Mouse (Mus musculus): ENCODE measurements around the gene Sdk2. TPM values are rescaled to one million over a fixed set of nuclear protein-coding genes. Genes with fewer than 3 reads are reported as not detected.

Sdk2 gene
- polyA plus RNA-seq, 1 experiment from 2014 or later, result 2.1 TPM

GRCm38 (mm10) chr11:113779680-113780041, 287.2 kb downstream of the Sdk2 start:
- WGBS, result 39% methylated on average over 6 of the region's 6 CpGs
- no peak for ATAC-seq
- H3K27ac ChIP-seq, result no peak overlapping the region
- H3K4me2 ChIP-seq (replicated peaks), result no peak overlapping the region
- no peak overlapping the region for H3K9ac ChIP-seq
- H3K27me3 ChIP-seq (replicated peaks), result no peaks in the 10 kb centered on the region
- no peaks in the 10 kb centered on the region for H3K36me3 ChIP-seq
- peaks cover 52% of the 10 kb centered on the region for H3K4me1 ChIP-seq (replicated peaks)
- no peaks in the 10 kb centered on the region for H3K9me3 ChIP-seq
- no peak overlapping the region for H3K4me3 ChIP-seq (replicated peaks)

- Histone ChIP-seq H3K9ac (no peak overlapping the region), H3K4me1 (replicated peaks) (peaks cover 48% of the 10 kb centered on the region), H3K4me2 (replicated peaks) (no peak overlapping the region), H3K9me3 (no peaks in the 10 kb centered on the region), H3K27ac (peak overlapping the region; percentile 28), H3K36me3 (no peaks in the 10 kb centered on the region), H3K4me3 (replicated peaks) (no peak overlapping the region), H3K27me3 (replicated peaks) (no peaks in the 10 kb centered on the region)
- 43% methylated on average over 20 of the region's 20 CpGs for WGBS
- peak; percentile 32 for ATAC-seq
Observed at GRCm38 (mm10) chr11:113778733-113779679, 287.8 kb downstream of the Sdk2 start.

GRCm38 (mm10) chr11:113777878-113778464, 288.9 kb downstream of the Sdk2 start:
- Histone ChIP-seq H3K4me3 (replicated peaks) (no peak overlapping the region), H3K4me2 (replicated peaks) (peak overlapping the region; percentile 20; the same call in 1 of the 2 replicates), H3K9ac (no peak overlapping the region), H3K4me1 (replicated peaks) (peaks cover 48% of the 10 kb centered on the region), H3K27me3 (replicated peaks) (no peaks in the 10 kb centered on the region), H3K27ac (peak overlapping the region; percentile 51; the same call in 1 of the 2 replicates), H3K9me3 (no peaks in the 10 kb centered on the region), H3K36me3 (no peaks in the 10 kb centered on the region)
- 27% methylated on average over 8 of the region's 8 CpGs for WGBS
- ATAC-seq, result peak; percentile 78

GRCm38 (mm10) chr11:113776851-113777511, 289.9 kb downstream of the Sdk2 start:
- 0 out of 2 replicates have a peak, but pooled peaks have one; percentile 1 for ATAC-seq
- H3K4me1 ChIP-seq (replicated peaks), result peaks cover 43% of the 10 kb centered on the region
- WGBS, result 69% methylated on average over 14 of the region's 14 CpGs
- no peak overlapping the region for H3K4me3 ChIP-seq (replicated peaks)
- no peaks in the 10 kb centered on the region for H3K9me3 ChIP-seq
- H3K4me2 ChIP-seq (replicated peaks), result no peak overlapping the region
- no peaks in the 10 kb centered on the region for H3K36me3 ChIP-seq
- H3K27ac ChIP-seq, result no peak overlapping the region
- H3K27me3 ChIP-seq (replicated peaks), result no peaks in the 10 kb centered on the region
- 0 out of 2 replicates have a peak overlapping the region, but pooled peaks have one; percentile 8 for H3K9ac ChIP-seq

GRCm38 (mm10) chr11:113774773-113775172, 292.1 kb downstream of the Sdk2 start:
- H3K36me3 ChIP-seq, result no peaks in the 10 kb centered on the region
- ATAC-seq, result no peak
- no peaks in the 10 kb centered on the region for H3K27me3 ChIP-seq (replicated peaks)
- peaks cover 29% of the 10 kb centered on the region for H3K4me1 ChIP-seq (replicated peaks)
- no peaks in the 10 kb centered on the region for H3K9me3 ChIP-seq
- no peak overlapping the region for H3K4me2 ChIP-seq (replicated peaks)
- 88% methylated on average over 3 of the region's 3 CpGs for WGBS
- H3K27ac ChIP-seq, result no peak overlapping the region
- H3K4me3 ChIP-seq (replicated peaks), result no peak overlapping the region
- H3K9ac ChIP-seq, result no peak overlapping the region

GRCm38 (mm10) chr11:113773191-113773590, 293.7 kb downstream of the Sdk2 start:
- H3K27ac ChIP-seq, result no peak overlapping the region
- ATAC-seq, result no peak
- H3K4me1 ChIP-seq (replicated peaks), result peaks cover 14% of the 10 kb centered on the region
- 93% methylated on average over 5 of the region's 5 CpGs for WGBS
- H3K36me3 ChIP-seq, result no peaks in the 10 kb centered on the region
- no peaks in the 10 kb centered on the region for H3K9me3 ChIP-seq
- H3K4me2 ChIP-seq (replicated peaks), result no peak overlapping the region
- H3K9ac ChIP-seq, result no peak overlapping the region
- no peak overlapping the region for H3K4me3 ChIP-seq (replicated peaks)
- no peaks in the 10 kb centered on the region for H3K27me3 ChIP-seq (replicated peaks)

GRCm38 (mm10) chr11:113771187-113771586, 295.7 kb downstream of the Sdk2 start:
- no peak for ATAC-seq
- no peak overlapping the region for H3K4me3 ChIP-seq (replicated peaks)
- no peaks in the 10 kb centered on the region for H3K27me3 ChIP-seq (replicated peaks)
- peaks cover 16% of the 10 kb centered on the region for H3K4me1 ChIP-seq (replicated peaks)
- H3K9ac ChIP-seq, result no peak overlapping the region
- H3K9me3 ChIP-seq, result no peaks in the 10 kb centered on the region
- WGBS, result 85% methylated on average over 13 of the region's 13 CpGs
- H3K36me3 ChIP-seq, result no peaks in the 10 kb centered on the region
- H3K27ac ChIP-seq, result no peak overlapping the region
- no peak overlapping the region for H3K4me2 ChIP-seq (replicated peaks)

- Histone ChIP-seq H3K4me1 (replicated peaks) (peaks cover 20% of the 10 kb centered on the region), H3K36me3 (no peaks in the 10 kb centered on the region), H3K27ac (no peak overlapping the region), H3K27me3 (replicated peaks) (no peaks in the 10 kb centered on the region), H3K9me3 (no peaks in the 10 kb centered on the region), H3K4me3 (replicated peaks) (no peak overlapping the region), H3K9ac (no peak overlapping the region), H3K4me2 (replicated peaks) (no peak overlapping the region)
- no peak for ATAC-seq
- WGBS, result 68% methylated on average over 3 of the region's 3 CpGs
Observed at GRCm38 (mm10) chr11:113768356-113768755, 298.5 kb downstream of the Sdk2 start.

- no peaks in the 10 kb centered on the region for H3K27me3 ChIP-seq (replicated peaks)
- H3K27ac ChIP-seq, result peak overlapping the region; percentile 27; the same call in 1 of the 2 replicates
- no peaks in the 10 kb centered on the region for H3K9me3 ChIP-seq
- 54% methylated on average over 8 of the region's 8 CpGs for WGBS
- no peak for ATAC-seq
- H3K4me2 ChIP-seq (replicated peaks), result no peak overlapping the region
- H3K9ac ChIP-seq, result no peak overlapping the region
- H3K4me1 ChIP-seq (replicated peaks), result peaks cover 20% of the 10 kb centered on the region
- no peaks in the 10 kb centered on the region for H3K36me3 ChIP-seq
- no peak overlapping the region for H3K4me3 ChIP-seq (replicated peaks)
Observed at GRCm38 (mm10) chr11:113767285-113767684, 299.6 kb downstream of the Sdk2 start.

- 32% methylated on average over 10 of the region's 10 CpGs for WGBS
- Histone ChIP-seq H3K36me3 (no peaks in the 10 kb centered on the region), H3K9ac (no peak overlapping the region), H3K27me3 (replicated peaks) (no peaks in the 10 kb centered on the region), H3K4me2 (replicated peaks) (no peak overlapping the region), H3K4me3 (replicated peaks) (no peak overlapping the region), H3K9me3 (no peaks in the 10 kb centered on the region), H3K27ac (peak overlapping the region; percentile 27; the same call in 1 of the 2 replicates), H3K4me1 (replicated peaks) (peaks cover 20% of the 10 kb centered on the region)
- ATAC-seq, result peak; percentile 49
Observed at GRCm38 (mm10) chr11:113766284-113766985, 300.4 kb downstream of the Sdk2 start.

- ATAC-seq, result no peak
- H3K9ac ChIP-seq, result no peak overlapping the region
- H3K9me3 ChIP-seq, result no peaks in the 10 kb centered on the region
- no peaks in the 10 kb centered on the region for H3K27me3 ChIP-seq (replicated peaks)
- no peak overlapping the region for H3K4me2 ChIP-seq (replicated peaks)
- no peaks in the 10 kb centered on the region for H3K36me3 ChIP-seq
- no peak overlapping the region for H3K27ac ChIP-seq
- no peak overlapping the region for H3K4me3 ChIP-seq (replicated peaks)
- 76% methylated on average over 6 of the region's 6 CpGs for WGBS
- H3K4me1 ChIP-seq (replicated peaks), result peaks cover 20% of the 10 kb centered on the region
Observed at GRCm38 (mm10) chr11:113764132-113764849, 302.6 kb downstream of the Sdk2 start.

Data from intestine, embryonic 15.5 days (tissue).